Mouse (Mus musculus): ENCODE measurements around the gene Nr1i2. TPM values are rescaled to one million over a fixed set of nuclear protein-coding genes. Genes with fewer than 3 reads are reported as not detected.

Nr1i2 gene
- polyA plus RNA-seq, 1 experiment from 2014 or later: not detected

DNA sequence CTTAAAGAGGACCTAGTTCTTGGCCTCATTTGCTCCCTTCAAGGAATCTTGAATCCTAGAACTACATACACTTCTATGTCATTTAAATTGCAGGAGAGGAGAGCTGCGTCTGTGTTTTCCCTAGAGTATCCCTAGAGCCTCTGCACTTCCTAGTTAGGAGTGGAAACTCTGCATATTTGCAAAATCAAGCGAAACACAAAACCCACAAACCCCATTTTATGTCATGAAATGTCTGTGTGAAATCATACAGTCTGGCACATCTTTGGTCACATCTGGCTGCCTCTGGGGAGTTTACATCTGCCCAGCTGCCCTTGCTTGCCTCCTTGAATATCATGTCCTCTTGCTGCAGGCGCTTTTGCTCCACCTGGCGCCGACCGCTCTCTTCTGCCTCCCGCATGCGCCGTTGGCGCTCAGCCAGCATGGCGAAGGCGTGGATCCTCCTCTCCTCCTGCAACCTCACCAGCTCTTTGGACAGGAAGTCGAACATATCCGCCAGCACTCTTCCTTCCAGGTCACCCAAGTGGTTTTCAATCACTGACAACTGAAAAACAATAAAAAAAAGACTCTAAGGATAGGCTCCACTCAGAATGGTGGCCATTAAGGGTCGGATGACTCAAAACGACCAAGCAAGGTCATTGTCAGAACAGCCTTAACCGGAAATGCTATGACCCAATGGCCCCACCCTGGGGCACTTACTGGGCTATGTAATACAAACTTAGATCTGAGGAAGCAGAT lies 10.0 kb upstream of the Nr1i2 start:
- peak overlapping the region; percentile 24; the same call in 1 of the 2 replicates for H3K27ac ChIP-seq (ENCODE audit: low read depth)
- ATAC-seq (ENCODE audit: insufficient read depth) (peak; percentile 67), DNase-seq (peak; percentile 76)
- H3K4me3 ChIP-seq (ENCODE audit: low read depth, low read length): no peak overlapping the region
- H3K4me1 ChIP-seq (ENCODE audit: insufficient read depth): no peaks in the 10 kb centered on the region
- peak; percentile 19; the same call in 1 of the 2 replicates for TF ChIP-seq CTCF (IDR thresholded peaks at IDR 0.05; ENCODE audit: low read depth)
- no peaks in the 10 kb centered on the region for H3K9me3 ChIP-seq (ENCODE audit: low read depth, low read length)
- H3K4me2 ChIP-seq: peak overlapping the region; percentile 42
- H3K27me3 ChIP-seq (ENCODE audit: insufficient read depth, low read length): no peaks in the 10 kb centered on the region
- 37% methylated on average over 17 of the region's 17 CpGs for WGBS
- no peaks in the 10 kb centered on the region for H3K36me3 ChIP-seq (ENCODE audit: insufficient read depth)
- no peak overlapping the region for H3K9ac ChIP-seq

- no peaks in the 10 kb centered on the region for H3K27me3 ChIP-seq (ENCODE audit: insufficient read depth, low read length)
- no peaks in the 10 kb centered on the region for H3K9me3 ChIP-seq (ENCODE audit: low read depth, low read length)
- no peak for TF ChIP-seq CTCF (IDR thresholded peaks at IDR 0.05; ENCODE audit: low read depth)
- no peak overlapping the region for H3K4me3 ChIP-seq (ENCODE audit: low read depth, low read length)
- DNase-seq: no peak
- no peak overlapping the region for H3K4me2 ChIP-seq
- no peak for ATAC-seq (ENCODE audit: insufficient read depth)
- H3K4me1 ChIP-seq (ENCODE audit: insufficient read depth): no peaks in the 10 kb centered on the region
- 84% methylated on average over 13 of the region's 13 CpGs for WGBS
- H3K9ac ChIP-seq: no peak overlapping the region
- no peak overlapping the region for H3K27ac ChIP-seq (ENCODE audit: low read depth)
- H3K36me3 ChIP-seq (ENCODE audit: insufficient read depth): no peaks in the 10 kb centered on the region
Measured at GRCm38 (mm10) chr16:38302367-38302766, 7.7 kb upstream of the Nr1i2 start.

GRCm38 (mm10) chr16:38298410-38298809 lies 3.8 kb upstream of the Nr1i2 start:
- DNase-seq (no peak), ATAC-seq (ENCODE audit: insufficient read depth) (no peak)
- no peak overlapping the region for H3K9ac ChIP-seq
- H3K4me2 ChIP-seq: no peak overlapping the region
- no peaks in the 10 kb centered on the region for H3K9me3 ChIP-seq (ENCODE audit: low read depth, low read length)
- H3K27me3 ChIP-seq (ENCODE audit: insufficient read depth, low read length): no peaks in the 10 kb centered on the region
- no peak overlapping the region for H3K4me3 ChIP-seq (ENCODE audit: low read depth, low read length)
- WGBS: 83% methylated on average over 6 of the region's 6 CpGs
- no peak overlapping the region for H3K27ac ChIP-seq (ENCODE audit: low read depth)
- TF ChIP-seq CTCF (IDR thresholded peaks at IDR 0.05; ENCODE audit: low read depth): no peak
- no peaks in the 10 kb centered on the region for H3K36me3 ChIP-seq (ENCODE audit: insufficient read depth)
- H3K4me1 ChIP-seq (ENCODE audit: insufficient read depth): no peaks in the 10 kb centered on the region

GRCm38 (mm10) chr16:38295349-38295930 lies 816 bp upstream of the Nr1i2 start:
- H3K36me3 ChIP-seq (ENCODE audit: insufficient read depth): no peaks in the 10 kb centered on the region
- H3K4me2 ChIP-seq: no peak overlapping the region
- no peaks in the 10 kb centered on the region for H3K4me1 ChIP-seq (ENCODE audit: insufficient read depth)
- H3K9me3 ChIP-seq (ENCODE audit: low read depth, low read length): no peaks in the 10 kb centered on the region
- H3K27ac ChIP-seq (ENCODE audit: low read depth): no peak overlapping the region
- 40% methylated on average over 5 of the region's 5 CpGs for WGBS
- no peak overlapping the region for H3K4me3 ChIP-seq (ENCODE audit: low read depth, low read length)
- ATAC-seq (ENCODE audit: insufficient read depth): no peak
- H3K9ac ChIP-seq: no peak overlapping the region
- H3K27me3 ChIP-seq (ENCODE audit: insufficient read depth, low read length): no peaks in the 10 kb centered on the region
- TF ChIP-seq CTCF (IDR thresholded peaks at IDR 0.05; ENCODE audit: low read depth): peak; percentile 42
- DNase-seq: peak; percentile 26

DNA sequence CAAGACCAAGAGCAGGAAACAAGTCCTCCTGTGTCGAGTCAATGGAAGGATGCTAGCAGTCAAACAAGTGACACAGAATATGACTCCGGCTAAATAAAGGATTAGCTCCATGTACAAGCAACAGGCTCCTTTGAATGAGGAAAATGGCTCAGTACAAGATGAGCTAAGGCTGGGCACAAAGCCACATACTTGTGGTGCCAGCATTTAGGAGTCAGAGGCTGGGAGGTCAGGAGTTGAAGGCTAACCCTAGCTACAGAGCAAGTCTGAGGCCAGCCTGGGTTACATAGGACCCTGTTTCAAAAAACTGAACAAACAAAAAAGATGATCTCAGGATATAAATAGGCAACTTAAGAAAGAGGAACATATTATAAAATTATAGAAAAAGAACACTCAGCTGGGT lies 4.5 kb downstream of the Nr1i2 start:
- DNase-seq (no peak), ATAC-seq (ENCODE audit: insufficient read depth) (no peak)
- no peak overlapping the region for H3K9ac ChIP-seq
- no peak overlapping the region for H3K27ac ChIP-seq (ENCODE audit: low read depth)
- H3K36me3 ChIP-seq (ENCODE audit: insufficient read depth): no peaks in the 10 kb centered on the region
- no peak overlapping the region for H3K4me2 ChIP-seq
- no peaks in the 10 kb centered on the region; the same call in 1 of the 2 replicates for H3K4me1 ChIP-seq (ENCODE audit: insufficient read depth)
- no peaks in the 10 kb centered on the region for H3K27me3 ChIP-seq (ENCODE audit: insufficient read depth, low read length)
- no peak for TF ChIP-seq CTCF (IDR thresholded peaks at IDR 0.05; ENCODE audit: low read depth)
- no peak overlapping the region for H3K4me3 ChIP-seq (ENCODE audit: low read depth, low read length)
- no peaks in the 10 kb centered on the region for H3K9me3 ChIP-seq (ENCODE audit: low read depth, low read length)
- 59% methylated on average over 2 of the region's 2 CpGs for WGBS

DNA sequence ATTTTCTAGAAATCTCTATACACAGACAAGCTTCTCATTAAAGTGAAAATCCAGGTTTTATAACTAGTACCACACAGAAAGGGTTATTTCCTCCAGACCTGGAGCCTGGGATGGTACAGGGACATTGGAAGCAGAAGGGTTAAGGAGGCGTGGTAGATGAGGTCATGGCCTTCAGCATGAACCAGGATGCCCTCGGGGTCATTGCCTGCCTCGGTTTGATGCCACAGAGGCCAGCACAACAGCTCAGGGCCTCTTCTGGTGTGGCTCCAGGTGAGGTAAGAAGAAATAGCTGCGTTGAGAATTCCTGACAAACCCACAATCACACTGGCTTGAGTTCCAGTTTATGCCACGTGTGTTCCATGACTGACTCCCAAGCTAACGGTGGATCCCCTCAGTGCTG lies 5.8 kb downstream of the Nr1i2 start:
- no peaks in the 10 kb centered on the region for H3K9me3 ChIP-seq (ENCODE audit: low read depth, low read length)
- ATAC-seq (ENCODE audit: insufficient read depth) (no peak), DNase-seq (no peak)
- no peak overlapping the region for H3K4me3 ChIP-seq (ENCODE audit: low read depth, low read length)
- WGBS: 24% methylated on average over 6 of the region's 6 CpGs
- H3K27me3 ChIP-seq (ENCODE audit: insufficient read depth, low read length): no peaks in the 10 kb centered on the region
- no peaks in the 10 kb centered on the region for H3K36me3 ChIP-seq (ENCODE audit: insufficient read depth)
- H3K27ac ChIP-seq (ENCODE audit: low read depth): no peak overlapping the region
- H3K4me1 ChIP-seq (ENCODE audit: insufficient read depth): no peaks in the 10 kb centered on the region; the same call in 1 of the 2 replicates
- no peak for TF ChIP-seq CTCF (IDR thresholded peaks at IDR 0.05; ENCODE audit: low read depth)
- no peak overlapping the region for H3K9ac ChIP-seq
- no peak overlapping the region for H3K4me2 ChIP-seq

DNA sequence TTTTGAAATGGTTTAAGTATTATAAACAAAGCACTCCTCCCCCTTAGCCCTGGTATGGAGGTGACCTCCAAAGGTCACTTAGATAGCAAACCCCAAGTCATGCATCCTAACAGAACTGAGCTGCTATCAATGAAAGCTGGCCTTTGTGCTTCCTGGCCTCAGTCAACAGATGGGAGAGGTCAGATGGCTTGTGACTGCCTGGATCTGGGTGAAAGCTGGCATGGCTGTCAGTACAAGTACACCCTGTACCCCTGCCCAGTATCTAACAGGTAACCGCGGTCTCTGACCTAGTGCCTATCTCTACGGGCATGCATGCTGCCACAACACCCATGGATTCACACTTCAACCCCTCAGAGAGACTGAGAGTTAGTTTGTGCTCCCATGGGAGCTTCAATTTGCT lies 6.9 kb downstream of the Nr1i2 start:
- WGBS: 66% methylated on average over 3 of the region's 3 CpGs
- no peak overlapping the region for H3K9ac ChIP-seq
- H3K27ac ChIP-seq (ENCODE audit: low read depth): no peak overlapping the region
- no peaks in the 10 kb centered on the region; the same call in 1 of the 2 replicates for H3K4me1 ChIP-seq (ENCODE audit: insufficient read depth)
- H3K4me3 ChIP-seq (ENCODE audit: low read depth, low read length): no peak overlapping the region
- no peaks in the 10 kb centered on the region for H3K27me3 ChIP-seq (ENCODE audit: insufficient read depth, low read length)
- TF ChIP-seq CTCF (IDR thresholded peaks at IDR 0.05; ENCODE audit: low read depth): no peak
- no peak for ATAC-seq (ENCODE audit: insufficient read depth)
- H3K4me2 ChIP-seq: no peak overlapping the region
- H3K36me3 ChIP-seq (ENCODE audit: insufficient read depth): no peaks in the 10 kb centered on the region
- DNase-seq: no peak
- H3K9me3 ChIP-seq (ENCODE audit: low read depth, low read length): no peaks in the 10 kb centered on the region
